Mouse (Mus musculus) embryonic facial prominence, embryonic 13.5 days (tissue): Measurements from ENCODE around the gene Zfp260. TPM values are rescaled to one million over a fixed set of nuclear protein-coding genes. Genes with fewer than 3 reads are reported as not detected.
A peak's percentile ranks its signal among the peaks of the same experiment; 100 is the strongest.

Experiments
- ATAC-seq: fragments of 200-750 bp; cut with Nextera tagmentation; 2 replicates; pipeline ENCODE4 v1.8.0; 2017; ENCODE audit warnings: low read depth; ENCODE audit not compliant: insufficient number of reproducible peaks, insufficient read depth, low FRiP score, low TSS enrichment
- H3K27ac ChIP-seq: fragments of 300-500 bp; sonication (generic); 2 replicates; pipeline ENCODE4 v1.5.1; 2015; ENCODE audit warnings: moderate library complexity, mild to moderate bottlenecking, inconsistent platforms
- H3K27me3 ChIP-seq: fragments of 300-500 bp; sonication (generic); 2 replicates; pipeline ENCODE4 v1.6.1; 2015; ENCODE audit warnings: mild to moderate bottlenecking, inconsistent platforms
- H3K36me3 ChIP-seq: fragments of 300-500 bp; sonication (generic); 2 replicates; pipeline ENCODE4 v1.6.1; 2015; ENCODE audit warnings: mild to moderate bottlenecking, inconsistent platforms
- H3K4me1 ChIP-seq: fragments of 300-500 bp; sonication (generic); 2 replicates; pipeline ENCODE4 v1.6.1; 2015; ENCODE audit warnings: inconsistent platforms
- H3K4me2 ChIP-seq: fragments of 300-500 bp; sonication (generic); 2 replicates; pipeline ENCODE4 v1.6.1; 2015; ENCODE audit warnings: moderate library complexity, mild to moderate bottlenecking, inconsistent platforms
- H3K4me3 ChIP-seq: fragments of 300-500 bp; sonication (generic); 2 replicates; pipeline ENCODE4 v1.5.1; 2015; ENCODE audit warnings: mild to moderate bottlenecking, inconsistent platforms
- H3K9ac ChIP-seq: fragments of 300-500 bp; sonication (generic); 2 replicates; pipeline ENCODE4 v1.6.1; 2015; ENCODE audit warnings: mild to moderate bottlenecking, inconsistent platforms
- H3K9me3 ChIP-seq: fragments of 300-500 bp; sonication (generic); 2 replicates; pipeline ENCODE4 v1.6.1; 2016; ENCODE audit warnings: inconsistent platforms
- WGBS: fragments of 180-500 bp; shearing (Covaris S2); methylation state at CpG from one replicate; pipeline ENCODE4 v1.1.7; 2015; ENCODE audit warnings: mixed read lengths; 5-methylcytosine and 5-hydroxymethylcytosine counted together
- microRNA-seq: library from miRNA; unstranded; fragments of <30 nt; microRNA quantifications from one replicate; pipeline ENCODE4, GENCODE M21; 2016
- polyA plus RNA-seq: library from polyadenylated mRNA; unstranded; fragments of >200 nt; fragmentation: Nextera tagmentation; extraction: Ambion mirVana; gene quantifications from 2 replicates; pipeline ENCODE4 v1.2.1, GENCODE M21; 2015

The Zfp260 gene
- polyA plus RNA-seq, 1 experiment from 2014 or later, result 149 TPM

GRCm38 (mm10) chr7:30129900-30130299 is 35.3 kb downstream of the Zfp260 start:
- no peak overlapping the region for H3K4me3 ChIP-seq
- peaks cover 7% of the 10 kb centered on the region; the same call in 1 of the 2 replicates for H3K9me3 ChIP-seq
- no peak for ATAC-seq

GRCm38 (mm10) chr7:30132396-30132795 is 37.8 kb downstream of the Zfp260 start:
- no peak overlapping the region for H3K4me2 ChIP-seq
- peaks cover 93% of the 10 kb centered on the region for H3K36me3 ChIP-seq
- 94% methylated on average over 4 of the region's 4 CpGs for WGBS
- no peak overlapping the region for H3K9ac ChIP-seq
- no peaks in the 10 kb centered on the region for H3K27me3 ChIP-seq
- ATAC-seq, result no peak
- no peak overlapping the region for H3K27ac ChIP-seq
- no peak overlapping the region for H3K4me3 ChIP-seq
- no peaks in the 10 kb centered on the region for H3K4me1 ChIP-seq
- peaks cover 7% of the 10 kb centered on the region; the same call in 1 of the 2 replicates for H3K9me3 ChIP-seq

More at GRCm38 (mm10) chr7:30129900-30130299, 35.3 kb downstream of the Zfp260 start:
- 93% methylated on average over 8 of the region's 8 CpGs for WGBS
- Histone ChIP-seq H3K27ac (no peak overlapping the region), H3K27me3 (no peaks in the 10 kb centered on the region), H3K4me2 (no peak overlapping the region), H3K9ac (no peak overlapping the region), H3K36me3 (peaks cover 89% of the 10 kb centered on the region), H3K4me1 (no peaks in the 10 kb centered on the region)

GRCm38 (mm10) chr7:30136826-30137225 is 42.2 kb downstream of the Zfp260 start:
- H3K27me3 ChIP-seq, result no peaks in the 10 kb centered on the region
- WGBS, result 88% methylated on average over 10 of the region's 10 CpGs
- H3K4me2 ChIP-seq, result no peak overlapping the region
- peaks cover 93% of the 10 kb centered on the region for H3K36me3 ChIP-seq
- H3K27ac ChIP-seq, result no peak overlapping the region
- no peaks in the 10 kb centered on the region for H3K4me1 ChIP-seq
- no peak overlapping the region for H3K4me3 ChIP-seq
- peaks cover 7% of the 10 kb centered on the region; the same call in 1 of the 2 replicates for H3K9me3 ChIP-seq
- H3K9ac ChIP-seq, result no peak overlapping the region
- ATAC-seq, result no peak

- peaks cover 18% of the 10 kb centered on the region for H3K9me3 ChIP-seq
- 17% methylated on average over 8 of the region's 8 CpGs for WGBS
- peaks cover 3% of the 10 kb centered on the region; the same call in 1 of the 2 replicates for H3K4me1 ChIP-seq
- H3K36me3 ChIP-seq, result peaks cover 57% of the 10 kb centered on the region
- H3K4me2 ChIP-seq, result peak overlapping the region; percentile 62
- H3K9ac ChIP-seq, result peak overlapping the region; percentile 78
- peak overlapping the region; percentile 58 for H3K4me3 ChIP-seq
- H3K27ac ChIP-seq, result peak overlapping the region; percentile 94
- H3K27me3 ChIP-seq, result no peaks in the 10 kb centered on the region
- no peak for ATAC-seq
Observed at GRCm38 (mm10) chr7:30143170-30143554, 48.6 kb downstream of the Zfp260 start.

GRCm38 (mm10) chr7:30143555-30144209 is 49.1 kb downstream of the Zfp260 start:
- peaks cover 24% of the 10 kb centered on the region for H3K9me3 ChIP-seq
- H3K9ac ChIP-seq, result peak overlapping the region; percentile 78
- no peaks in the 10 kb centered on the region for H3K27me3 ChIP-seq
- peak overlapping the region; percentile 94 for H3K27ac ChIP-seq
- H3K4me2 ChIP-seq, result peak overlapping the region; percentile 62
- WGBS, result 3% methylated on average over 35 of the region's 35 CpGs
- H3K4me3 ChIP-seq, result peak overlapping the region; percentile 58
- peaks cover 57% of the 10 kb centered on the region for H3K36me3 ChIP-seq
- peaks cover 3% of the 10 kb centered on the region; the same call in 1 of the 2 replicates for H3K4me1 ChIP-seq
- ATAC-seq, result peak; percentile 86

- WGBS, result 94% methylated on average over 5 of the region's 5 CpGs
- Histone ChIP-seq H3K4me3 (no peak overlapping the region), H3K4me2 (no peak overlapping the region), H3K27me3 (no peaks in the 10 kb centered on the region), H3K9me3 (peaks cover 55% of the 10 kb centered on the region), H3K36me3 (peaks cover 63% of the 10 kb centered on the region), H3K9ac (no peak overlapping the region), H3K27ac (no peak overlapping the region), H3K4me1 (peaks cover 3% of the 10 kb centered on the region; the same call in 1 of the 2 replicates)
- ATAC-seq, result no peak
Observed at GRCm38 (mm10) chr7:30147011-30147410, 52.4 kb downstream of the Zfp260 start.

GRCm38 (mm10) chr7:30154040-30154439 is 59.5 kb downstream of the Zfp260 start:
- no peak overlapping the region for H3K4me2 ChIP-seq
- no peak overlapping the region for H3K27ac ChIP-seq
- H3K4me3 ChIP-seq, result no peak overlapping the region
- ATAC-seq, result no peak
- peaks cover 92% of the 10 kb centered on the region for H3K36me3 ChIP-seq
- WGBS, result 95% methylated on average over 1 of the region's 1 CpGs
- H3K27me3 ChIP-seq, result no peaks in the 10 kb centered on the region
- H3K4me1 ChIP-seq, result no peaks in the 10 kb centered on the region
- H3K9me3 ChIP-seq, result peaks cover 76% of the 10 kb centered on the region
- H3K9ac ChIP-seq, result no peak overlapping the region

GRCm38 (mm10) chr7:30155507-30155906 is 60.9 kb downstream of the Zfp260 start:
- peaks cover 72% of the 10 kb centered on the region for H3K9me3 ChIP-seq
- no peaks in the 10 kb centered on the region for H3K27me3 ChIP-seq

More at GRCm38 (mm10) chr7:30155507-30155906, 60.9 kb downstream of the Zfp260 start:
- Histone ChIP-seq H3K9ac (no peak overlapping the region), H3K27ac (no peak overlapping the region), H3K36me3 (peaks cover 90% of the 10 kb centered on the region), H3K4me3 (no peak overlapping the region), H3K4me1 (no peaks in the 10 kb centered on the region), H3K4me2 (no peak overlapping the region)
- no peak for ATAC-seq
- 96% methylated on average over 3 of the region's 3 CpGs for WGBS

Small RNAs within 50 kb of the gene (microRNA-seq; reads per million reads assigned to microRNA genes)
- gene Gm23368, result not detected

Other genes with a start within 250 kb of the Zfp260 start
- 6.3 and 7.4 TPM in 2 replicates for gene Zfp940, start 241.1 kb upstream of the Zfp260 start, polyA plus RNA-seq
- gene Zfp420, start 234.8 kb upstream of the Zfp260 start, polyA plus RNA-seq, result 9.3 and 11.7 TPM in 2 replicates
- gene Zfp27, start 188.2 kb upstream of the Zfp260 start, polyA plus RNA-seq, result 12.5 and 13.8 TPM in 2 replicates
- 6.0 and 8.2 TPM in 2 replicates for gene Zfp383, start 186.6 kb upstream of the Zfp260 start, polyA plus RNA-seq
- gene Zfp74, start 140.7 kb upstream of the Zfp260 start, polyA plus RNA-seq, result 14.9 and 16.0 TPM in 2 replicates
- 13.3 and 17.5 TPM in 2 replicates for gene Zfp568, start 110.8 kb upstream of the Zfp260 start, polyA plus RNA-seq
- 5.5 and 7.1 TPM in 2 replicates for gene Zfp14, start 43.4 kb upstream of the Zfp260 start, polyA plus RNA-seq
- gene Zfp82, start 21.9 kb upstream of the Zfp260 start, polyA plus RNA-seq, result 8.3 and 10.8 TPM in 2 replicates
- gene Gm26920, start 4.4 kb upstream of the Zfp260 start, polyA plus RNA-seq, result 1.2 and 2.2 TPM in 2 replicates
- gene Zfp566, start 4.2 kb upstream of the Zfp260 start, polyA plus RNA-seq, result 14.5 and 18.7 TPM in 2 replicates
- gene Zfp382, start 27.2 kb downstream of the Zfp260 start, polyA plus RNA-seq, result 11.3 and 19.2 TPM in 2 replicates
- 23.7 and 24.2 TPM in 2 replicates for gene Zfp146, start 75.0 kb downstream of the Zfp260 start, polyA plus RNA-seq
- gene Cox7a1, start 89.4 kb downstream of the Zfp260 start, polyA plus RNA-seq, result 3.7 and 4.7 TPM in 2 replicates
- gene Capns1, start 104.0 kb downstream of the Zfp260 start, polyA plus RNA-seq, result 92.0 and 110 TPM in 2 replicates
- gene Polr2i, start 137.2 kb downstream of the Zfp260 start, polyA plus RNA-seq, result 180 and 201 TPM in 2 replicates
- 213 and 214 TPM in 2 replicates for gene Tbcb, start 137.5 kb downstream of the Zfp260 start, polyA plus RNA-seq
- 0.30 TPM in 1 of 2 replicates, not detected in the other for gene Ovol3, start 140.9 kb downstream of the Zfp260 start, polyA plus RNA-seq
- 0.15 and 0.59 TPM in 2 replicates for gene Thap8, start 185.3 kb downstream of the Zfp260 start, polyA plus RNA-seq
- gene Wdr62, start 185.6 kb downstream of the Zfp260 start, polyA plus RNA-seq, result 6.4 and 8.3 TPM in 2 replicates
- gene Clip3, start 197.0 kb downstream of the Zfp260 start, polyA plus RNA-seq, result 60.7 and 61.0 TPM in 2 replicates
- gene Alkbh6, start 213.9 kb downstream of the Zfp260 start, polyA plus RNA-seq, result 91.8 and 104 TPM in 2 replicates
- 54.6 and 59.4 TPM in 2 replicates for gene Syne4, start 220.0 kb downstream of the Zfp260 start, polyA plus RNA-seq
- gene E130208F15Rik, start 227.0 kb downstream of the Zfp260 start, polyA plus RNA-seq, result 5.1 TPM in 1 of 2 replicates, not detected in the other
- gene Sdhaf1, start 229.1 kb downstream of the Zfp260 start, polyA plus RNA-seq, result 19.2 and 22.5 TPM in 2 replicates